Mouse (Mus musculus) mouse embryonic stem cell (cell line): ENCODE results near the gene Dld.

Source experiments
- in situ Hi-C, 2 experiments: fragments of 300-500 bp; cut with MboI; formaldehyde crosslinking; loops; 1 replicate in 1 of 2; 3 replicates in 1 of 2; pipeline ENCODE4 v1.14.3; 2019 to 2020; ENCODE audit warnings: low sequenced_read_pairs in 2 of 2, low pct_unique_long_range_greater_than_20kb in 1 of 2, mixed read lengths in 1 of 2; ENCODE audit not compliant: unreplicated experiment in 1 of 2

Gene Dld

DNA sequence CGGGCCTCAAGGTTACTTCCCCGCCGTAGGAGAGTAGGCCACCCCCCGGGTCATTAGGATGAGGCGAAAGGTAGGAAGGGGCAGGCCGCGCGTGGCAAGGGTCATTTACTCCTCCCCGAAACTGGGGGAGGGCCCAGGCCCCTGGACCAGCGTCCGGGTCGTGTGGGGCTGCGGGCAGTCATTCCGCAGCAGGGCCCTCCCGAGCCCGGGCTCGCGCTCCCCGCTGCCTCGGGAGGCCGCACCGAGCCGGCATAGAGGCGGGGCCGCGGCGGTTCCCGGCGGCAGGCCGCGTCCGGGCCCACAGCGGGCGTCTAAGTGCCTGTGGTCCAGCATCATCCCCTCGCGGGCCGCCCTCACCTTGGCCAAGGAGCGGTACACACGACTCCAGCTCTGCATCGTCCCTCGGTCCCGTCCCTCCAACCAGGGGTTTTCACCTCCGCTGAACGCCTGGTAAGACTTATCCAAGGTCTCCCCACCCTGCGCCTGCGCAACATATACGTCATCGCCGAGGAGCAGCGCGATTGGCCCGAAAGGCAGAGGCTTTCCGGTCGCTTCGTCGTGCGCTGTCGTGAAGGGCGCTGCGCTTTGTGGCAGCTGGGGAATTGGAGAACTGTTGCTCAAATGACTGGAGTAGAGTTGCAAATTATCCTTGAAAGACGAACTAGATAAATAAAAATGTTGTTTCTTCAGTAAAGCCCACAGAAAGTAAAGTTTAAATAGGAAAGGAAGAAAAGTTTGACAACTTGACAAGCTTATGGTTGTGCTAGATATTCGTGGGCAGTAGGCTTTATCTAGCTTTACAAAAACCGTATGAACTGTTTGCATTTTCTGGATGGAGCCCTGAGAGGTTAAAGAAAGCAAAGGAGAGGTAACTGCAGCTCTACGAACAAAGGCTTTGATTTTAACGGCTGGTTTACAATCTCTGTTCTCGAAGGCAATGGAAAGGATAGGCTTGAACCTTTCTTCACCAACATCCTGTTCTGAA, at the start of gene Dld:
Gene Dld (minus strand): TSS at position 510 of the 985 bp plus-strand sequence.
- in situ Hi-C loops, result no loop called here

DNA sequence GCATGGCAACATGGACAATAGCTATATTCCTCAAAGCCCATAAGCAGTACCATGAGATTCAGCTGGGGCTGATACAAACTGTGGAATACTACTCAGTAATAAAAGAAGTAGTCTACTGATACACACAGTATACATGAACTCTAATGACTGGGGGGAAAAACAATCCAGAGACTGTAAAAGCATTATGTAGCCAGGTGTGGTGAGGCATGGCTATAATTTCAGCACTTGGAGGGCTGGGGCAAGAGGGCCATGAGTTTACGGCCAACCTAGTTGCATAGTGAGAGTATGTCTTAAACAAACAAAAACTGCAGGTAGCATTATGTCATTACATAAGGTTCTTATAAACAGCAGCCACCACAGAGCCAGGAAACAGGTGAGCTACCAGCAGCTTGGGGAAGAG, 49.6 kb upstream of the Dld start:
- in situ Hi-C loops, result no loop called here

DNA sequence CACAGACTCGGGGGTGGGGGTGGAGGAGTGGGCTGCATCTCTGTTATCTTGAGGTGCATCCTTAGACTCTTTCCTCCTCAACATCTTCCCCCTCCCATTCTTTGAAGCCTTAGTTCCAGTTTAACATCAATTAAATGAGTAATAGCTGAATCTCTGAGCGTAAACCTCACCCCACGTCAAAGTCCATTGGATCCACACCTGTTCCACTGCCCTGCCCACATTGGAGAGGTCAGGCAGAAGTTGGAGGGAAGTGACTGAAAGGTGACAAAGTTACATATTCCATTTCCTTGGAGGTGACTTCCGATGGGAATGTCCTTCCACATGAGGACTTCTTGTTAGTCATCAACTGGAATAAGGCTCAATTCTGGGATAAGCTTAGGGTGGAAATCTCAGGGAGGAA, 46.5 kb upstream of the Dld start:
- in situ Hi-C loops, result no loop called here

DNA sequence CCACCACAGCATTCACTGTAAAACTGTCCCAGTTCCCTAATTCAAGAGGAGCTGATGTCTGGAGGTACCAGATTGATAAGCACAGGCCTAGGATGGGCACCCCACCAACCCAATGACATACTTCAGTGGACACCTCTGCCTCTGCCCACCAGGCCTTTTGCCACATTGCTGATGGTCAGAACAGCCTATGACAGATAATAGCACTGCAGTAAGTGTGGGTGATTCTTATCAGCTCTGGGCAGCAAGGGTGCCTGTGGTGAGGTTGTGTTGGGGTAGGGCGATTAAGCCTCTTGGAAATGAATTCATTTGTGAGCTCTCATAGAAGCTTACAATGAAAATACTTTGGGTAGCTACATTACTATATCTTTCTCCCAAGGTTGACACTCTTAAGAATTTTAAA, 44.6 kb upstream of the Dld start:
- in situ Hi-C loops, result no loop called here

DNA sequence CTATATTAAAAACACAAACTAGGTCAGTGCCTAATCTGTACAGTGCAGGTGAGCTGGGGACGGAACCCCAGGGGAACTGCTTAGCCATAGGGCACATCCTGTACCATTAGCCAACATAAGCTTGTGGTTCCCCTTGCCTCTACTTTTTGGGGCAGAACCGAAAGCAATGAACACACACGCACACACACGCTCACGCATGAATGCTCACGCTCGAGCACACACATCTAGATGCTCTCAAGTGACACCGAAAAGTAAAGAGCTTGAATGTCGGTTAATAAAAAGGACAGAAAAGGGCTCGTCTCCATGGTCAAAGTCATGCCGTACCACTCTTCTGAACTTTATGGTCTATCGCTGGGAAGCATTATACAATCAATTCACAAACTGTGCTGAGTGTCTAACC, 40.4 kb upstream of the Dld start:
- in situ Hi-C loops, result no loop called here

DNA sequence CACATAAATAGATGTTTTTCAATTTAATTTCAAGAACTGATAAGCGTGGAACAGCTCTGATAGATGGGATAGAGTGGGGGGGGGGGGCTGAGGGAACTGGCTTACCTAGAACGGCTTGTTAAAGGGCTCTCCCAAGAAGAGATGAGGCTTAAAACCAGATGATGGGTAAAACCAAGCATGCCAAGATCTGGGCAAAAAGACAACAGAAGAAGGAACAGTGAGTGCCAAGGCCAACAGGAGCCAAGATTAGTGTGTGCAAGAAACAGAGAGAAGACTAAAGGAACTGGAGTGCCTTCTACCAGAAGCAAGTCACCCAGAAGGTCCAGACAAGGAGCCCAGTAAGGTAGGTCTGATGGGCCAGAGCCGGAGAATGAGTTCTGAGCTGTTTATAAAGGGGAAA, 39.3 kb upstream of the Dld start, which contains the start of gene Slc26a3:
Gene Slc26a3 (plus strand): TSS at position 301 of the 400 bp plus-strand sequence.
- in situ Hi-C loops, result no loop called here

DNA sequence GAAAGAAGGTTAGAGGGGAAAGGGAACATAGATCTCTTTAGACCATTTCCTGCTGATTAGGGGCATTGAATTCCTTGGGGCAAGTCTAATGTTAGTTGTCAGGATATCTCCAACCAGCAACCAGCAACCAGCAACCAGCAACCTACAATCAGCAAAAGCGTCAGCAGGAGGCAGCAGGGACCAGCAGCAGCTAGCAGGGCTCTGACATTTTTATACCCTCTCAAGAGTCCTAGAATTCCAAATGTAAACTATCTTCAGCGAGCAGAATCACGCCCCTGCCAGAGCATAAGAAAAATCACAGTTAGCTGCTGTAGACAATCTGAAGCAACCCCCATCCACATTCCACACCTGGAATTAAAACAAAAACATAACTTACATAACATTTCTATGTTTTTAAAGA, 36.0 kb upstream of the Dld start:
- in situ Hi-C loops, result no loop called here

DNA sequence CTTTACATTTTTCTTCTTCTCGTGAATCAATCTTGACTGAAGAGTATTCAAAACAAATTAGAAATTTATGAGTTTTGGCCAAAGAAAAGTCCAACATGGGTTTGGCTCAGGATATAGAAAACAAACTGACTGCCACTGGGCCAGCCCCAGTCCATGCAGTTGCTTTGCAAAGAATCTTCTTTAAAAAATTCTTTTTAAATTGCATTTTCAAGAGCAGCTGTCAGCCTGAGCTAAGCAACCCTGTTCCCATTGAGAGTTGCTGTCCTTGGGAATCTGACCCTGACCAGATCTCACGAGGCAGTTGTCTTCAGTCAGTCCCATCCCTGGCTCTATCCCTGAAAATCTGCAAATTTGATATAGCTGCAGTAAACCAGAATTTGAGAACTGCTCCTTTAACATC, 31.2 kb upstream of the Dld start:
- in situ Hi-C loops, result no loop called here

DNA sequence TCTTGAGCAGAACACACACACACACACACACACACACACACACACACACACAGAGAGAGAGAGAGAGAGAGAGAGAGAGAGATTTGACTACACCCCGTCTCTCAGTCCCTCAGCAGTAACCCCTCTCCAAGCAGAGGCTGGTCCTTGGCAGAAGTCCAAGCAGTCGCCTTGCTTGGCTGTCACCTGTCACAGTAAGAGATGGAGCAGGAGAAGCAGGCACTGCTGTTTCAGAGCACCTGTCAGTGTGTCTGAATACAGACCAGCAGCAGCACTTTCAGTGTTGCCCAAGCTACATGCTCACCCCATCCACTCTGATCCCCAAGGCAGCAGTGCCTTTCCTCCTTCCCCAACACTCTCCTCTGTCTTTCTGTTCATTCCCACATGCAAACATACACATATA, 29.6 kb upstream of the Dld start:
- in situ Hi-C loops, result no loop called here

DNA sequence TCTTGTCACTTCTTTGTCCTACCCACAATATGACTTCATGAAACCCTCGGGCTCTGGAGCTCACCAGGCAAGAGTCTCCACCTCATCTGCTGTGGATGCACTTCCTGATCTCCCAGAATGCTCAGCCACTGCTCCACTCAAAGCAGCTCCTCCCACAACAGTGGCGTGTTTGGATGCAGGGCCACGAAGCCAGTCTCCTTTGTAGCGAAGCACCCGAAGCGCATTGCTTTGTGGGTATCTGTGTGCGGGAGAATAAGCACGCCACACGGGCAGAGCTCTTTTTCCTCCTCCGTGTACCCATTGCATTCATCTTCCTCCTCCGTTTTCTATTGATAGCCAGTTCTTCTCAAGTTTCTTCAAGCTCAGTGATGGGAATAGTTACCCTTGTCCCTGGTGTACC, 26.0 kb upstream of the Dld start:
- in situ Hi-C loops, result no loop called here

DNA sequence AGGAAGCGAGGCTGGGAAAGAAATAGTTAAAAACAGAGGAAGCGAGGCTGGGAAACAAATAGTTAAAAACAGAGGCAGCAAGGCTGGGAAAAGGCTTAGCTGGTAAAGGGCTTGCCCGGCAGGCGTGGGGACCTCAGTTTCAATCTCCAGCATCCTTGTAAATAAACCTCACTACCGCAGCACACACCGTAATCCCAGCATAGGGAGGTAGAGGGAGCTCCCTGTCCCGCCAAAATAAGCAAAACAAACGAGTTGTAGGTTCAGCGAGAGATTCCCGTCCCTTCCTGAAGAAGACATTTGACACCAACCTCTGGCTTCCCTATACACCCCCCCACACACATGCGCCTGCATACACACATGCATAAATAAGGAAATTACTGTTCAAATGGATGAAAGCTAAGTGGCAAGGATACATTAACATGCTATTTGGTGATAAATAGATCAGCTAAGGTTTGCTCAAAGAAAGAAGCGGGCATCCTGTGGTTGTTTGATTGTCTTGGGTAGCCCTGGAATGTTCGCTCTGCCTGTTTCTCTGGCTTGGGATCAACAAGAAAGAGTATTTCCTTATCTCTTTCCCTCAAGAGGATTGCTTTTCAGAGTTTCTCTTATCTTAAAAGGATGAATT, 25.2 kb upstream of the Dld start:
- in situ Hi-C loops, result no loop called here

DNA sequence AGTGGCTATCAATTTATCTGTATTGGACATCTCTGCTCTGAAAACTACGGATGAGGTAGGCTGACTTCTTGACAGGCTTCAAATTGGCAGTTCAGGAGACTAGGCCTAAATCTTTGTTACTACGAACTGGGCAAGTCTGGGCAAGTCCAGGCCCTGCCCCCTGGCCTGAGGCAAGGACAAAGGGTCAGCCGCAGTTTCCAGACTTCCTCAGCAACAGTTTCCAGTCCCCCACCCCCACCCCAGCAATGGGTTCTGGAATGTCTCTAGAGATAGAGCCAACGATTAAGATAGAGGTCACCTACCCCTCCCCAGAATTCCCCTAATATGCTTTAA, 24.0 kb upstream of the Dld start:
- in situ Hi-C loops, result no loop called here

DNA sequence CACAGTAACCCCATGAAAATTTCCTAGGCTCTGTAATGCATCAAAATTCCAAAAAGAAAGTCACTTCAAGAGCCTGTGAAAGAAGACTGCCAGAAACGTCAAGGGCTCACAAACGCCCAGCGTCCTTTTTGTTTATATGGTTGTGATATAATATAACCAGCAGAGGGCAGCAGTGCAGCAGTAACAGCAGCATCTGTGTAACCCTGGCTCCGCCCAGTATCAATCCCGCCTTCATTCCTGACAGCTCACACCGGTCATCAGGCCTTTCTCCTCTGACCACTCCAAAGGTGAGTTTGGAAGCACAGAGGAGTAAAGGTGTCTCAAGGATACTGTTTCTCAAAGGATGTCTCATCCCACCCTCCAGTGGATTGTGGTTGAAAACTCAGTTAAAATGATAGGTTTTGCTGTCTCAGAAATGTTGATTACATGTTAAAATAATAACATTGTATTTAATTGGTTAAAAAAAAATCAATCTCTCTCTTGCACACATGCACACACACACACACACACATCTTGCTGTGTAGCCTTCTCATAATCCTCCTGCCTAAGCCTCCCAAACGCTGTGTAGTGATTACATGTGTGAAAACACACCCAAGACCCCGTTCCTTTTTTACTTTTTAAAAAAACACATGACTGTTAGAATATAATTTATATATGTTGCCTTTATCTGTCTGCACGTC, 23.5 kb upstream of the Dld start:
- in situ Hi-C loops, result no loop called here

DNA sequence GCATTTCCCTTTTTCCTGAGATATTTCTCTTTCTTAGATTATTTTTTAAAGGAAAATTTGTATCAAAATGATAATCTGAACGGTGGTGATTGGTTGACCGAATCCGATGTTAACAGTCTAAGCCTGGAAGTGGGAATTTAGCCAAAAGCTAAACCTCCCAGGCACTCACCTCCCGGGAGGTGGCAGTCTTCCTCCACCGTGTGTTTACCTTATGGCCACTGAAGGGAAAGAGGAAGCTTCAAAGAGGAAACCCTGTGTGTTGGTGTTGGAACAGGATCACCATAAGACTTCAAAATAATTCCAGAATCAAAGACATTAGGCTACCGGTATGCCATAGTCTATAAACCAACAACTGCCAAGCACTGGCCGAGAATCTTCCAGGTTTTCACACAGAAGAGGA, 18.4 kb upstream of the Dld start:
- in situ Hi-C loops, result no loop called here

DNA sequence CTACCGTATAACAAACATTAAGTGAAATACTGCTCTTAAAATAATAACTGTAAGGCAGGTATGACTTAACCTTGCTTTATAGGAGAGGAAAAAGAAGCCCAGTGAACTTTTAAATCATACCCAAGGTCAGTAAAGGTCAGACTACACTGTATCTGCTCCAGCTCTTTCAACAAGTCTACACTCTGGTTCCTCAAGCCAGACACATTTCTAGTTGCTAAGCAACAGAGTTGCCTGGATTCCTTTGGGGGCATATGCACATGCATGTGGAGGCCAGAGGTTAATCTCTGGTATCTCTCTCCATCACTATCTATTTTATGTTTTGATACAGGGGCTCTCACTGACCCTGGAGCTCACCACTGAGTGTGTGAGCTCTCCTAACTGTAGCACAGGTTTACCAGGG, 17.9 kb upstream of the Dld start:
- in situ Hi-C loops, result no loop called here

DNA sequence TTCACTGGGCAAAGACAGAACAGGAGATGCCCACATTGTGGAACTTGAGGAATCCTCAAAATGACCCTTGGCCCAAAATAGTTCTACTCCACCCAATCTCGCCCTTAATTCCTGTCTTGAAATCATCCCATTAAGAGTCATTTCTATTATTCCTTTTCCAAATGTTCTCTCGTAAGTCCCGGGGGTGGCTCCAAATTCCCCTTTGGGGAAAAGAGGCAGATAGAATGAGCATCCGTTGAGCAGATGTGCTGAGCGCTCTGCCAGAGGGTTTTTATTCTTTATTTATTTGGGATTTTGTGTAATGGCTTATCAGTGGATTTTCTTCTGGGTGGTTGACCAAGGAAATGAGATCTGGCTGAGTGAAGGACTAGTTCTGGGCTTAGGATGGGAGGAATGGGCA, 16.5 kb upstream of the Dld start:
- in situ Hi-C loops, result no loop called here

DNA sequence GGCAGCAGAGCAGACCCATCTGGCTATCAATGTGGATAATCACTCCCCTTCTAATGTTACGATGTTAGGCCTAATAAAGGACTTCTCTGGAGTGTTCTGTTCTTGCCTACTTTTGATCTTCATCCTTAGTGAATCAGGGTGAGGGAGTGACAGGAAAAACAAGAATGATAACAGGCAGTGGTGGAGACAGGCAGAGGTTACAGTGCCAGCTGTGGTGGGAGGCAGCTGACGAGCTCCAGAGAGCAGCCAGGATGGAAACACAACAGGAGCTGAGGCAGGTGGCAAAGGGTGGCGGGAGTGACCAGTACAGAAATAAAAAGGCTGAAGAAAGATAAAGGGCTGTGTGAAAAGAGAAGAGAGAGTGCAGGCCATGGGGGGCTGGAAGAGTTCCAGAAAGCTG, 15.2 kb upstream of the Dld start:
- in situ Hi-C loops, result no loop called here

DNA sequence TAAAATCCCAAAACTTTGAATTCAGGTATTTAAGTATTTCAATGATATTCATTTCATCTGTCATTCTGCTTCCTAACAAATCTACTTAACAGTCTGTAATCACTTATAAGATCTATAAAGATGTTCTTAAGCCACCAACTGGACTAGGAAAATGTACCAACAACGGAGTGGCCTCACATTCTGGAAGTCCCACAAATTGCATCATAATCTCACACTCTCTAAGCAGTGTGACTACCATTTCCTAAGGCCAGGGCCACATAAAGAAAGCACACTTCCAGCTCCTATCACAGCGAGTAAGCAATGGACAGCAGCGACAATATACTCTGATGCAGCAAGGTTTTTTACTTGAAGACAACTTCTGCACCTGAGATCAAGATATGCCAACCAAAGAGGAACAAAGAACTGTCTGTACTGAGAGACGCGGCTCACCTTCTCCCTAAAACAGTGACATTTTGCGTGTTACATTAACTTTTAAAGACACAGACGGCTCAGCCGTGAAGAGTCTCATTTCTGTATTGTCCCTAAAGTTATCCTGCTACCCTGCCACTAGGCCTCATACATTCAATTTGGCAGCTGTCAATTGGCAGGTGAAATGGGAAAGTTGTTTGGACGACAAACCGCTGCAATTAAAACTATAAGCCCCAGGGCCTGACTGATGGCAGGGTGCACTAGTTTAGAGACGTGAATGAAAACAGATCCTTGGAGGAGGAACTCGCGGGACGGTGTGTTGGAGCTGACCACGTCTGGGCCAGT, 886 bp downstream of the Dld start:
- in situ Hi-C loops, result no loop called here

DNA sequence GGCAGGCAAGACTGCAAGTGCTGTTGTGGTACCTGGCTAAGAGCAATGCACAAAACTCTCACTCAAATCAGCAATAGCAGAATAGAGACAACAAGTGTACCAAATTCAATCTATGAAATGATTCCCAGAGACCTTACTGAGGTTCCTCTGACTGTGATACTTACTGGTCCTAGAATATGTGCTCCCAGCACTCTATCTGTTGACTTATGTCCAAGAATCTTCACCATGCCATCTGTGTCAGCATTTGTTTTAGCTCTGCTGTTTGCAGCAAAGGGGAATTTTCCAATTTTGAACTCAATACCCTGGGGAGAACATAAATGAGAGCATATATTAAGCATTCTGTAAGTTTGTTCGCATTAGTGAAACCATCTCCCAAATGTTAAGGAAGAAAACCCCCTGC, 18.0 kb downstream of the Dld start:
- in situ Hi-C loops, result no loop called here
